Mouse (Mus musculus) liver, embryonic 14.5 days (tissue): ENCODE data around the gene Kif5c.

ENCODE experiments used
- CTCF ChIP-seq: IDR thresholded peaks from 2 replicates; pipeline ENCODE4 v1.5.1; 2016; ENCODE audit warnings: antibody characterized with exemption, low read depth, control low read depth
- EP300 ChIP-seq: IDR thresholded peaks from 2 replicates; pipeline ENCODE4 v1.6.1; 2016; ENCODE audit warnings: antibody characterized with exemption, low read depth

DNA sequence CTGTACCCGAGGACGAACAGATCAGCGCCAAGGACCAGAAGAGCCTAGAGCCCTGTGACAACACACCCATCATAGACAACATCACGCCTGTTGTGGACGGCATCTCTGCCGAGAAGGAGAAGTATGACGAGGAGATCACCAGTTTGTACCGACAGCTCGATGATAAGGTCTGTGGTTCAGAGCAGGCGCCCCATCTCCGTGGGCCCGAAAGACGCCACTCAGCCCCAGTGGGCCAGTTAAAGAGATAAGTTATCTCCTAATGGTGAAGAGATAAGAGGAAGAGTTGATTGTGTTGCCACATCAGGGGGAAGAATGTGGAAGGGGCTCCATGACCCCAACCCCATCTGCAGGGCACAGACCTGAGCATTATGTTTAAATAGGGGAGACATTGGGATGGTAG, 103.9 kb downstream of the Kif5c start:
- TF ChIP-seq EP300 (no peak), CTCF (no peak)
